Mouse (Mus musculus): Measurements from ENCODE around the gene Aldh1a1.
"Not testable (repeated sequence)": the region's sequence is repeated elsewhere in the genome, so short reads cannot be mapped to it uniquely, and the experiment has no call there.

Gene Aldh1a1

DNA sequence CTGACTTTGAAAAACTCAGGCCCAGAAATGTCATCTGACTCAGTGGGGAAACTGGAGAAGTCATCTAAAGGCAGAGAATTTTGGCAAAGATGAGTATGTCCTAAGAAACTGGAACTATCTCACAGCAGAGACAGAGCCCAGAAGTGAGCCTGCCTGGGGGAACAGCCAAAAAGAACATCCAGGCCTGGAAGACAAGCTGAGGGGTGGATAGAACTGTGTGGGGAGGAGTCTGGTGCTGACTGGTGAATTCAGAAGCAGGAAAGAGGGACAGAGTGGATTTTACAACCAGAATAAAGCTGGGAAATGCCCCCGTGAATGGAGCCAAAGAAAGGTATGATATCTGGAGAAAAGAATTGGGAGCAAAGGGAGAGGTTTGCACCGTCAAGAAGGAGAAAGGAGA, at the start of gene Aldh1a1:
Gene Aldh1a1 (plus strand): TSS at position 225 of the 400 bp plus-strand sequence.
- peak; percentile 15 to 32 for DNase-seq

DNA sequence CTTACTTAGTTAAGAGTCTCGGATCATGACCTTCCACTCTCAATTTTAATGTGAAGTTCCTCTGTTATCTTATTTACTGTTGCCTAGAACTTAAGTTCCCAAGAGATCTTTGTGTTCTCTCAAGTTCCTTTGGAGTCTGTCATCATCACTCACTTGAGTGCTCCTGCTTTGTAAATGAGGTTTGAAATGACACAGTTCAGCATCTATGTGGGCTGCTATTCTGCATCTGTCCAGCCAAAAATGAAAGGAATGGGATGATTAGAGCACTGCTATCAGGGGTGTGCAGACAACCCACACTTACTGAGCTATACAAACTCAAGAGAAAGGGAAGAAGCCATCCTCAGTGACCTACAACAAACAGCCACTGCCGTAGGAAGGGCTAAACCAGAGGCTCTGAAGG, 44.7 kb upstream of the Aldh1a1 start:
- no peak for DNase-seq

DNA sequence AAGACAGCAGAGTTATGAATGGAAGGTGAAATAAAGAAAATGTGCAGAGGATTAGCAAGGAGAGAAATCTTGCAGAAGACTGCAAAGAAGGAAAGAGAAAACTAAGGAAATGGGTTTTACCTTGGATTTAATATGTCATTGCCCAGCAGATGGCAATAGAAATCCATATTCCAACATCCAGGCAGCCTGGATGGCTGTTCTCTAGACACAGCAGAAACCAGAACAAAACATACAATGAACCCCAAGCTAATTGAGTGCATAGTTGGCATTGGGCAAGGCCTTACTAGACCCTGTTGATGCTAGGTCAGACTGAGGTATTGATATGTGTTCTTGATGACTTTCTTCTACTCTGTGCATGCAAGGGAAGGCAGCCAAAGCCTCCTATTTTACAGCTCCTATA, 43.0 kb upstream of the Aldh1a1 start:
- peak; percentile 48 to 61 for DNase-seq

DNA sequence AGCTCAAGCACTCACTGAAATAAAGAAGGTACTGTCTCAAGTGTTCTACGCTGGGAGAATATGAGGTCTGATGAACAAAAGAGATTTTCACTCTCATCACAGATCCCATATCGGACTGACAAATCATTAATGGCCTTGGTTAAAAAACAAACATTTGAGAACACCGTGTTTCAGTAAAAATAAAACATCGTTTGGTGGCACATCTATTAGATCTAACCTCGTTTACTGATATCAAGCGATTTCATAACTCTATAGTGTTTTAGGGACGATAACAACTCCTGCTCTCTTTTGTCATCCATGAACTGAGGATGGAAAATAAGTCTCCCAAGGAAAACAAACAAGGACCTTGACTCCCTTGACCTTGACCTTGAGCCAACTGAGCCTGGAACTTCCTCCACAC, 41.5 kb upstream of the Aldh1a1 start:
- DNase-seq, result no peak

DNA sequence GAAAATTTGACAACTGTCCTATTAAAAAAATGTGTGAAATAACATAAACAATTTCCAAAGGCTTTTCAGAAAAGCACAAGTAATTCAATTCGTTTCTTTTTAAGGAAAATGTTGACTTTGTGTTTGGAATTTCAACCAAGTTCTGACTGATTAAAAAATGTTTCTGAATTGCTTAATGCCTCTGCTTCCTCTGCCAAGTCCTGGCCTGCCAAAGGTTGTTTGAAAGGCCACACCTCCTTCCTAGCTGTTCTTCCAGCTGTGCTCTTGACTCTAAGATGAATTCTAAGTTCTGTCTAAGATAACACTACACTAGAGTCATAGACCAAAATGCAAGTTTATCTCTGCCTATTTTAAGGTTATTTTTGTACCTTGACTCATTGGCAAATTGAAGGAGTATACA, 8.0 kb upstream of the Aldh1a1 start:
- no peak for DNase-seq

DNA sequence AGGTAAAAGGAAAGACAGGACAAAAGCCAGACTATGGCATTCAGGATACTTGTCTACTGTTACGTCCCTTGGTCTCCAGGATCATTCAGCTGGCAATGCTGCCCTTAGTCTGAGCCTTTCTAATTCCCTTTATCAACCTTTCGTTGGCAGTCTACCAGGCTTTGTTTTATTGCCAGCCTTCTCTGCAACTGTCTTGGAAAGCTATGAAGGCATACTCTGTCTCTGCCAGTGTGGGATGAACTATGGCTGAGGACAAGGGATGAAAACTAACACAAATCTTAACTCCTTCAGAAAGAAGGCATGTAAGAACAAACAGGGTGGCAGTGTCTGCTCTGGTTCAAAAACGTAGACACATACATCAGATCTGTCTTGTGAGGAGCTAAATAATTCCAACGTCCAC, 565 bp upstream of the Aldh1a1 start:
- DNase-seq, result peak; percentile 60 to 68

DNA sequence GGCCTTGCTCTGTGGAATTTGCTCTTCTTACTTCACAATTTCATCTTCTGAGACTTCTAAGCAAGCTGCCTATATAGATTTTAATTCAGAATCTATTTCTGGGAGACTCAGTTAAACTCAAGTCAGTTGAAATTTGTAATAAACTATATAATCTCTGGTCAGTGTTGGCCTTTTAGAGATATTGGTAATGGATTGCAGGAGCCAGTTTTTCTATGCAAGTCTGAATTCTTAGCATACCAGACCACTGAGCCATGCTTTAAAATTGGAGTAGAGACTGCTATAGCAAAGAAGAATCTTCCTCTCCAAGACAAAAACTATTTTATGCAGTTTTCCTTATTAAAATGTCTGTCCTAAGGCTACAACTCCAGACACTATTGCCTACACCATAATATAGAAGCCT, 4.0 kb downstream of the Aldh1a1 start:
- DNase-seq, result no peak

DNA sequence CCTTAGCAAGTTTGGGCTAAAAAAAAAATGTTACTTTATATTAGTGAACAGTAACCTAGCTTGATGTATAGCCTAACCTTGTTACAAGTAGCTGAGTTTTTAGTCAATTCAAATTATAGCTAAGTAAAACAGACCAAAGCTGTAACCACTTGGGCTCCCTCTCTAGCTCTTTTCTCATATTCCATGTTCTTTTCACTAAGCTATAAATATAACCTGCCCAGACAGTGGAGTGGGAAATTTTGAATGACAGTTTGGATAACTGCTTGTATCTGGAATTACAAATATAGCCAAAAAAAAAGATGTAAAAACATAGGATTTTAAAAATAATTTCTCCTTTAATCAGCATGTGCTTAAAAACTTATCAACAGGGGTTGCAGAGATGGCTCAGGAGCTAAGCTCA, 12.8 kb downstream of the Aldh1a1 start:
- no peak for DNase-seq

DNA sequence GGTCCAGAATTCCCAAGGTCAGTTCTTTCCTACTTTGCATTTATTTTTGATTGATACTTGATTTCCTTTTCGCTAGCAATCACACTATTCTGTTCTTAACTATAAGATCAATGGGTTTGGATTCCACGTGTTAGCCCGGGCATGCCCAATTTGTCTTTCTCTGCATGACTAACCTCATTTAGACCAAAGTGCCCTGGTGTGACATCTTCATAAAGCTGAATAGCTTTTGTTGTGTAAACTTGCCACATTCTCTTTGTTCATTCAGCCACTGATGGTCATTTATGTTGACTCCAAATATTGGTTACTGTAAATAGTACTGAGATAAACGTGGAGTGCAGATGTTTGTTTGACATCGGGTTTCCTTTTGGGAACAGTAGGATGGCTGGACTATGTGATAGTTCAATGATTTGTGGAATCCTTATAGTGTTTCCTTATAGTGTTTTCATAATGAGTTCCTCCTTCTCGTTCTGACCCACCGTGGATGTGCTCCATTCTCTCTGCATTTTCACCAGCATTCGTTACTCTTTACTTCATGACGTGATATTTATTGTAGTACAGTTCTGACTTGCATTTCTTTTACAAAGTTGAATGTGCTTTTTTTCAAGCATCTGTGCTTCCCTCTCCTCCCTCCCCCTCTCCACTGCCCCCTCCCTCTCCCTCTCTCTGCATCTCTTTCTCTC, 14.6 kb downstream of the Aldh1a1 start:
- DNase-seq, result no peak

DNA sequence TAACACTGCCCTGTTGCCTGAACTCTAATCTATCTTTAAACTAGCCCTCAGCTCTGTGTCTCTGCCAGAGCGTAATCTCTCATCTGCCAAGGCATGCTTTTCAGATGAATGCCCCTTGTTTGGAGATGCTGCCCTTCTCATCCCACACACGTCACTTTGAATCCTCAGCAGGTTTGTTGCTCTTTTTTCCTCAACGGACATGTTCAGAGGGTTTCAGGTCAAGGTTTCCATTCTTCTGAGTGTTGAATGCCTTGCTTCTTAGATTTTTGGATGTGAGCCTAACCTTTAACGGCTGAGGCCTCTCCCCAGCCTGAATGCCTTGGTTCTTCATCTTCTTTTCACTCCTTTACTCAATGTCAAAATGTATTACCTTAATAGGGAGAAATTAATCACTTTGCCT, 16.1 kb downstream of the Aldh1a1 start:
- DNase-seq, result peak in 1 of 2 experiments; percentile 6

DNA sequence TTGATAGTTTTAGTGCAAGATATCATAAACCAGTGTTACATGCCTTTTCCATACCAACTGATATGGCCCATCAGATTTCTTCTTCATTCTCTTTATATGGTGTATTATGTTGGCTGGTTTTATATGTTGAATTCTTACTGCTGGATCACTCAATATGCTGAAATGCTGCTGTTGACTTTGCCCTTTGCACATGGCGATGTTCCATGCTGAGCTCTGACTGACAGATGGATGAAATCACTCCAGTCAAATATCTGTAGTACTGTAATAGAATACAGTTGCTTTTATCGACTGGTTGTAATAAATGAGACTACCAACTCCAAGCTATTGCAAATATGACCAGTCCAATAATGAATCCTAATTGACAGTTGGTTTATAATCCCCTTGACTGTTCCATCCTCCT, 19.5 kb downstream of the Aldh1a1 start:
- DNase-seq, result no peak

DNA sequence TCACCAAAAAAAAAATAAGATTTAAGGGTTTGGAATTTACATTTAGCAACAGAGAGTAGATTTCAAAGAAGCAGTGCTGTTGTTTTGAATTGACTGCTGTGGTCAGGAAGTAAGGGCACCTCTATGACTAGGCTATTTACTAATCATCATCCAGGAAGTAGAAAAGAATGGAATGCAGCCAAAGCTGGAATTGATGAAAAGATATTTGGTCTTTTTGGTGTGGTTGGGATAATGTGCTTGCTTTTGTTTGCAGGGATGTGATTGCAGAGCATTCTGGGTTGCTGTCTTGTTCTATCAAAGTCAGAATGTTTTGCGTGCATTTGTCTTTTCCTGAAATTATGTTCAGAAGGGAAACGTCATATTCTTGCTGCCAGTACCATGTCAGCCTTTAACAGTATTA, 20.7 kb downstream of the Aldh1a1 start:
- no peak for DNase-seq

DNA sequence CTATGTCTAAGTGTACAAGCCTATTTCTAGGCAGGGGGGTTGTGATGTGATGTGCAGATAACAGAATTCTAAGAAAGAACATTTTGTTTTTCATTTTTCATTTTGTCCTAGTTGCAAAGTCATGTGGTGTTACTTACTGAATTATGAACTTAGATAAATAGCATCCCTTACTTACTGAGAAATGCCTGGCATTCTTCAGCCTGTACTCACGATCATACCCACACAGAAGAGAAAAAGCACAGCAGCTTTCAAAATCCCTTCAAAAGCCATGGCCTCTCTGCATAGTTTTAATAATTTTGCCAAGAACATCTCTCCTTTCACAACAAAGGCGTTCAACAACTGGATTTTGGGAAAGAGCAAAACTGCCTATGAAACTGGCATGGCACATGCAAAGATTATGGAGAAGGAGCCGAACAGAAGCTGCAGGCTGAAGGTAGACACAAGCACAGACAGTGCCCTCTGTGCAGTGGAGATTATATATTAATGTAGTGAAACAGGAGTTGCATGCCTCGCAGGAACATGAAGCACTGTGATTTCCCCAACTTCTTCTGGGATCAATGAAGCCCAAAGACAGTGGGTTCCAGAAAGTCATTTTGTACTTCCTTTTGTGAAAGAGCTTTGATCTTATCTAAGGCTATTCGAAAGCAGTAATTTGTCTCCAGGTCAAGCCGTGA, 21.3 kb downstream of the Aldh1a1 start:
- DNase-seq, result no peak

DNA sequence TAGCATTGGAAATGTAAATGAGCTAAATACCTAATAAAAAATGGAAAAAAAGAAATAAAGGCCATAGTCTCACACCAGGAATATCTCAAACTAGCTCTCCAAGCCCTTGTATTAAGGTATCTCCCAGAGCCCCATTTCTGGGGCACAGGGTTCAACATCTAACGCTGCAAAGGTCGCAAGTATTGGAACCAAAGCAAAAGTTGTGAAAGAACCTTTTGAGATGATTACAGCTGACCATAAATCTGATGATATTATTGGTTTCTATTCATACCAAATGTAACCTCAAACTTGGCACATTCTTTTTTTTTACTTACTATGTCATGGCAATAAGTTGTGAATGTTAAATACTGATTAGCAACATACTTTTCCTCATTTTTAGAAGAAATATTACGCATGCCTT, 24.0 kb downstream of the Aldh1a1 start:
- DNase-seq, result no peak

DNA sequence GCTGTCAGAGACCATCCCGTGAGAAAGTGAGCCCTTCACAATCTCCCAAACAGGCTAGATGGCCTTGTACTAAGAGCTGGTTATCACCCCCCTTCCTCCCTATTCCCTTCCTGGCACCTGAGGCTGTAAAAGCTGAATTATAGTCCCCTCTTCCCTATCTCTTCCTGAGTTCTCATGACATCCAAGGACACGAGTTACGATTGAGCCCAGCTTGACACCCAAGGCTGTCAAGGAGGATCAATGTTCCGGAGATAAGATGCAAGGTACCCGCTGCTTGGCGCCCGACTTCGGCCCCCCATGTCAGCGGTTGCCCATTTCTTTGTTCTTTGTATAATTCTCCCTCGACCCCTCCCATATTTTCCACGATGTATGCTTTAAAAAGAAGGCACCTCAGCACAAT, 36.6 kb downstream of the Aldh1a1 start:
- DNase-seq, result not testable (repeated sequence)

DNA sequence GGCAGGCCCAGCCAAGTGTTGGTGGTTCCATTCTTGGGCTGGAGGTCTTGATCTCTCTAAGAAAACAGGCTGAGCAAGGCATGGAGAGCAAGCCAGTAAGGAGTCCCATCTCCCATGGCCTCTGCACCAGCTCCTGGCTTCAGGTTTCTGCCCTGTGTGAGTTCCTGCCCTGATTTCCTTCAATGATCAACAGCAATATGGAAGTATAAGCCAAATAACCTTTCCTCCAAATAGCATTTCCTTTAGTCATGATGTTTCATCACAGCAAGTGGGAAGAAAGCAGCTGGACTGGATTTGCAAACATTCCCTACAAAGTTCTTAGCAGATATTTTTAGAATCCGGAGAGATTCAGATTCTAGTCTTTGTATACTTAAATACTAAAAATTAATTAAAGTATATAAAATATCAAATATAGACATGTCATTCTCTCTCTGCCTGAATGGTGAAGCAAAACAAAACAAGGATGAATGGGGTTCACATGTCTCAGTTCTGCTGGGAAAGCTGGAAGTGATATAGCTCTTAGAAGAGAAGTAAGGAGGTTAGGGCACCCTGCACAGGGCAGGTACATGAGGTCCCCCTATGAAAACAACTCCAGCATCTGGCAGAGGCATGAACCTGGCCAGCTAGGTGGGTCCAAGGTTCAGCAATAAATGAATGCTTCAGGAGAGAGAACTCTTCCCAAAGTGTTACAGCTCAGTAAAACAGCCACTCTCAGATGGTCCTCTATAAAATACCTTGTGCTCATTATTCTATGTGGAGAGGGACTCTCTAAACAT, 37.6 kb downstream of the Aldh1a1 start:
- no peak for DNase-seq

DNA sequence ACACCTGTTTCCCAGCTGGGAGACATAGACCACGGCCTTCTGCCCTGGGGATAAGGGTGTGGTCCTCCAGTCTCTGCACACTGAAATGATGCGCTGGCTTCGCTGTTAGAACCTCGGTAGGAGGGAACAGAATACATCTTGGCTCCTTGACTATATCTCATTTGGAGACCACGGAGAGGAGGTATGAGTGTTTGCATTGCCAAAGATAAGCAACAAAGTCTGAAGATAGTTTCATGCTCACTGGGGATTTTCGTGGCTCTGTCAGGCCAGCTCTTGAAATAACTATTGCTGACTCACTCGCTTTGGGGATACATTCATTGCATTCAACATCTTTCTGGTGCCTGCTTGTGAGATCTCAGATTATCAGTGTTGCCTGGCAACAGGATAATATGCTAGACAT, 44.0 kb downstream of the Aldh1a1 start:
- DNase-seq, result no peak

DNA sequence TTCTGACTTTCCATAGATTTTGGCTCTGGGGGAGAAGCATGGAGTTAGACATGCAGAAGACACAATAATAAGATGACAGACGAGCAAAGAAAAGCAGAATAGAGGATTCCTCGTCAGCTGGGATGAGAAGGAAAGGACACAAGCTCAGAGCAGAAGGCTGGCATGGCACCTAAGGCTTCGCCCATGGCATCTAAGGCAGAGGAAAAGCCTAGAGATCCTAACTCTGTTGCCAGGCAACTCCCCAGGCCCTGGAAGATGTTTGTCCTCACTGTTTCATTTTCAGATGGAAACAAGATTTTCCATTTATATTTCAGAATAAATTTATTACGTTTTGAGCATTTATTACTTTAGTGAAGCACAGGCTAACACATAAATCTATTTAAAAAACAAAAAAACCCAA, 48.5 kb downstream of the Aldh1a1 start:
- no peak for DNase-seq

DNA sequence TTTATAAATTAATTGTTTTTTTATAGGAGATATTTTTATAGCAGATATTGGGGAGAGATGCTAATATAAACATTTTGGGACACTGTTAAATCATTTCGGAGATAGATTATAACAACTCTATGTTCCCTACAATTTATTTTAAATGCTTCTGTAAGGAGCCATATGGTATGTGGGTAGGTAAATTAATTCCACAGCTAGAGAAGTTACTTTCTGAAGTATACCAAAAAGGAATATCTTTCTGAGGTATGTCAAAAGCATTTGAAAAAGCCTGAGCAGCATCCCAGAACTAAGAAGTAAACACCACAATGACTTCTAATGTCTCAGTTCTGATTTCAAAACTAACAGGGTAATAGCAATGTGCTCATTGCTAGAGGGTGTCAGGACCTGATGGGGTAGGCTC, 49.4 kb downstream of the Aldh1a1 start:
- DNase-seq, result no peak

DNA sequence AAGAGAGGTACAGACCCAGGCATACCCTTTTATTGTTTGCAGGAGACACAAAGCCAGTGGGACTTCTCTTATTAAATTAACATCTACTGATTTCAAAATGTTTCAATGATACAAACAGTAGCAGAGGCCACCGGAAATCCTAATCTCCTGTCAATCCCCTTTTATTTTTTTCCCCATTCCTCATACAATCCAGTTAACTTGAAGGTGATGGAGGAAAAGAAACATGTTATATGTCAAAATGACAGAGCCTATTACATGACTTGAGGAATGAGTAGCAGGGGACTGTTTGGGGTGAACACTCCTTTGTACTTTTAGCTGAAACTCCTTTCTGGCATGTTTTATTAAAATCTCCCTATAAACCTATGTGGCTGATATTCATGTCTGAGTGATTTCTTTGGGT, 51.3 kb downstream of the Aldh1a1 start:
- DNase-seq, result no peak

DNA sequence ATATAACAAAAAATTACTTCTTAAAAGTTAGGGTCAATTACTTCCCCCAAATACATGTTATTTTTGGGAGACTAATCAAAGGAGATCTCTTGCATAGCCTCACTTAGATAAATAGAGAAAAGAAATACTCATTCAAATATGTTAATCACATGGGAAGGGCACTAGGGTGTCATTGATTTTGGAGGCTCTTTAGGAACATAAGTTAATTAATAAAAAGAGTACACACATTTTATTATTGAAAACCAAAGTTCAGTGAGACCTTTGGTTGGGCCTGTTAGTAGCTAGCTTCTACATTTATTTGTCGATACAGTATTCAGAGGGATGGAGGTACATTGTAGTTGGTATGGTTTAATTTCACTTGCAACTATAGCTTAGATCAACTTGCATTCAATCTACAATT, 52.4 kb downstream of the Aldh1a1 start:
- no peak for DNase-seq

DNA sequence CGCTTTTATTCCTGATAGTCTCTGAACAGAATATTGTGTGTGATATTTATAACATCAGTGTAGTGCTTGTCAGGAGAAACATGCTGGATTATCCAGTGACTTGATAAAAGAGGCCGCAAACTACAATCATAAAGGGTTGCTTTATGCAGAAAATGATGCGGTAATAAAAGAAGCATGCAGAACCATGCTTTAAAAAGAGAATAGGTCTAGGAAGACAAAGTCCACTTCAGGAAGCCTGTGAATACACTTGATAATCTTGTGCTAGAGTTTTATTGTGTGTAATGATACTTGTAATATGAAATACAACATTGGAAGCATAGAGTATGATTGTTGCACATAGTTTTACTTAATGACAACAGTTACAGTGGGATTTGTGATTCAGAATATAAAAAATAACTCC, 54.5 kb downstream of the Aldh1a1 start:
- no peak for DNase-seq

DNA sequence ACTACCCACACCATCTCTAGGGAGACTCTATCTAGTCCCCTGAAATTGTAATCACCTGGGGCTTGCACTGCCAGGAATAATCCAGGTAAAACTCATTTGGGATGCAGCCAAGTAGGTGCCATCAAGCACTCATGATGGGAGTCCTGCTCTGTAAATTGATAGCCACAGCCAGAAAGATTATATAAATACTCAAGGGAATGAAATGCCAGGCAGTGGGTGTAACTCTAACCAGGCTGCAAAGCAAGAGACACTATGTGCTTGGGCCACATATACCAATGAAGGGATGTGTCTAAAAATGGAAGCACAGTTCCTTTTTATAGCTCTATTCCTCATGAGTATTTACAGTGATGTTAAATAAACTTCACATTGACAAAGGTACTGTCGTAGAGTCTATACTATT, 56.9 kb downstream of the Aldh1a1 start:
- DNase-seq, result no peak

DNA sequence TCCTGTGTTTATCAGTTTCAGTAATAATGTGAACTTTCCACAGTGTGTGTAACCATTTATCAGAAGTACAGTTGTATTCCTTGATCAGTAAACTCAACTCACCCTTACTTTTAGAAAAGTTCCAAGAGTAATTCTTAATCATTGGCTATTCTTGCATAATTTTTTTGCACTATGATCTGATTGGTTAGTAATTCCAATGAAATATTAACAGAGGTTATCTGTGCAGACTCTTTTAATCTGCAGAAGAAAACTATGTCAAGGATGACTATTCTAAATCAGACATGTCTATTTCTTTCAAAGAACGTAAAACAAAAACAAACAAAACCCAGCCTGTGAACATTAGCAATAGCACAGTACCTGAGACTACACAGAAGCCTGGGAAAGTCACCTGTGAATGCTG, 62.9 kb downstream of the Aldh1a1 start:
- DNase-seq, result no peak

All from cerebellum, postnatal 10 days (tissue).